Mouse (Mus musculus): ENCODE results near the gene Cdh20. TPM values are rescaled to one million over a fixed set of nuclear protein-coding genes. Genes with fewer than 3 reads are reported as not detected.
"Not testable (repeated sequence)": the region's sequence is repeated elsewhere in the genome, so short reads cannot be mapped to it uniquely, and the experiment has no call there.

Gene Cdh20
- polyA plus RNA-seq, 1 experiment from 2014 or later: 1.7 TPM

DNA sequence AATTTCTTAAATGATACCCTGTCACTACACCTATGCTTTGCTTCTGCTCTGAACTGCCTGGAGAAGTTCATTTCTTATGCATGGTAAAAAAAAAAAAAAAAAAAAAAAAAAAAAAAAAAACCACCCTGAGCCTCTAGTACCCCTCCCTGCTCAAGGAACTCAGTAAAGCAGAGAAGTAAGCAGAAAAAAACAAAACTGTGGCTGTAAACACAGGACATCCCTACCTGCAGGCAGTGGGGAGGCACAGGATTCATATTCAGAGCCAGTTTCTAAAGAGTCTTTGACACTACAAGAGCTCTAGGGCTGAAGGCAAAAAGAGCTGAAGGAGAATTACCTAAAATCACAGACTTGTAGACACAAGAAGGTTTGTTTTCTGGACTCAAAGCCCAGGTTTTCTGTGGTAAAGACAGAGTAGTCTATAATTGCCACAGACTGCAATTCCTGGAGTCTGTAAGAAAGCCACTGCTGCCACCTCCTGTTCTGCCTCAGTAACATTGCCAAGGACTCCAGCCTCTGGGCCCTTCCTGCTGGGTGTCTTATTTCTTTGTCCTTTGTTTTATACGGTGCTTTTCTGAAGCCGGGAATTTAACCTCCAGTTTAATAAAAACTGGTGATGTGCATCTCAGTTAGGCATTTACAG lies 176.3 kb downstream of the Cdh20 start:
- H3K9me3 ChIP-seq (replicated peaks; ENCODE audit: control insufficient read depth, low read length): no peaks in the 10 kb centered on the region
- H3K9ac ChIP-seq (ENCODE audit: low read length): no peak overlapping the region
- no peak overlapping the region for H3K4me2 ChIP-seq (ENCODE audit: low read depth, low read length)
- ATAC-seq (replicated peaks; ENCODE audit: extremely low read depth, insufficient read depth, low FRiP score): no peak
- no peaks in the 10 kb centered on the region for H3K4me1 ChIP-seq (ENCODE audit: control insufficient read depth, insufficient read depth, low read length)
- no peak overlapping the region for H3K27ac ChIP-seq (ENCODE audit: low read length)
- H3K27me3 ChIP-seq (ENCODE audit: control insufficient read depth, insufficient read depth, low read length): no peaks in the 10 kb centered on the region
- no peak overlapping the region for H3K4me3 ChIP-seq (ENCODE audit: low read length)
- 24% methylated on average over 2 of the region's 2 CpGs for WGBS
- H3K36me3 ChIP-seq (ENCODE audit: control insufficient read depth, insufficient read depth): no peaks in the 10 kb centered on the region

- H3K9ac ChIP-seq (ENCODE audit: low read length): no peak overlapping the region
- ATAC-seq (replicated peaks; ENCODE audit: extremely low read depth, insufficient read depth, low FRiP score): no peak
Observed at GRCm38 (mm10) chr1:104945110-104945489, 176.8 kb downstream of the Cdh20 start.

GRCm38 (mm10) chr1:104949640-104950039 lies 181.3 kb downstream of the Cdh20 start:
- H3K27ac ChIP-seq (ENCODE audit: low read length): peak overlapping the region; percentile 55; the same call in 1 of the 2 replicates
- not testable (repeated sequence) for H3K27me3 ChIP-seq (ENCODE audit: control insufficient read depth, insufficient read depth, low read length); H3K4me2 ChIP-seq (ENCODE audit: low read depth, low read length); H3K9ac ChIP-seq (ENCODE audit: low read length); H3K4me1 ChIP-seq (ENCODE audit: control insufficient read depth, insufficient read depth, low read length); H3K4me3 ChIP-seq (ENCODE audit: low read length); H3K36me3 ChIP-seq (ENCODE audit: control insufficient read depth, insufficient read depth); H3K9me3 ChIP-seq (replicated peaks; ENCODE audit: control insufficient read depth, low read length)
- ATAC-seq (replicated peaks; ENCODE audit: extremely low read depth, insufficient read depth, low FRiP score): peak; percentile 92
- 48% methylated on average over 2 of the region's 2 CpGs for WGBS

More at GRCm38 (mm10) chr1:104945110-104945489, 176.8 kb downstream of the Cdh20 start:
- Histone ChIP-seq H3K36me3 (ENCODE audit: control insufficient read depth, insufficient read depth) (no peaks in the 10 kb centered on the region), H3K27ac (ENCODE audit: low read length) (no peak overlapping the region), H3K4me1 (ENCODE audit: control insufficient read depth, insufficient read depth, low read length) (no peaks in the 10 kb centered on the region), H3K4me3 (ENCODE audit: low read length) (no peak overlapping the region), H3K27me3 (ENCODE audit: control insufficient read depth, insufficient read depth, low read length) (no peaks in the 10 kb centered on the region), H3K4me2 (ENCODE audit: low read depth, low read length) (no peak overlapping the region), H3K9me3 (replicated peaks; ENCODE audit: control insufficient read depth, low read length) (no peaks in the 10 kb centered on the region)
- WGBS: 90% methylated on average over 2 of the region's 2 CpGs

GRCm38 (mm10) chr1:104957046-104957445 lies 188.7 kb downstream of the Cdh20 start:
- Histone ChIP-seq H3K36me3 (ENCODE audit: control insufficient read depth, insufficient read depth) (no peaks in the 10 kb centered on the region), H3K27ac (ENCODE audit: low read length) (no peak overlapping the region), H3K4me1 (ENCODE audit: control insufficient read depth, insufficient read depth, low read length) (peaks cover 4% of the 10 kb centered on the region; the same call in 1 of the 2 replicates), H3K9ac (ENCODE audit: low read length) (no peak overlapping the region), H3K4me3 (ENCODE audit: low read length) (no peak overlapping the region), H3K27me3 (ENCODE audit: control insufficient read depth, insufficient read depth, low read length) (no peaks in the 10 kb centered on the region), H3K9me3 (replicated peaks; ENCODE audit: control insufficient read depth, low read length) (no peaks in the 10 kb centered on the region), H3K4me2 (ENCODE audit: low read depth, low read length) (no peak overlapping the region)
- 24% methylated on average over 6 of the region's 6 CpGs for WGBS
- no peak for ATAC-seq (replicated peaks; ENCODE audit: extremely low read depth, insufficient read depth, low FRiP score)

DNA sequence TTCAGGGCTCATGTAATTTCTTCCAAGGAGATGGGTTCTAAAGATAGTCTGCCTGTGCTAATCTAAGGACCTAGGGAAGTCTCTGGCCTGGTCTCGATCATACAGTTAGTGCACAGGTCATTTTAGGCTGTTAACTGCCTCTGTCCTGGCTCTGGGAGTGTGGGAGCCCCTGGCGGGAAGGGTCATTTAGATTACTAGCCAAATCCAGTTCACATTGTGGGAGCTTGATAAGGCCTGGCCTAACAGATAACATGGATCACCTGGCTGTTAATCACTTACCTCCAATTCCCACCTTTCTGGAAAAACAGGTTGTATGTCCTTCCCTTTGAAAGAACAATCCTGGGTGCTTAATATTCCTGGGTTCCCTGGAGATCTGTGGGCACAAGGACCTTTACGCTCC lies 193.3 kb downstream of the Cdh20 start:
- no peak for ATAC-seq (replicated peaks; ENCODE audit: extremely low read depth, insufficient read depth, low FRiP score)
- no peaks in the 10 kb centered on the region for H3K9me3 ChIP-seq (replicated peaks; ENCODE audit: control insufficient read depth, low read length)
- no peaks in the 10 kb centered on the region for H3K36me3 ChIP-seq (ENCODE audit: control insufficient read depth, insufficient read depth)
- 69% methylated on average over 3 of the region's 3 CpGs for WGBS
- no peaks in the 10 kb centered on the region for H3K27me3 ChIP-seq (ENCODE audit: control insufficient read depth, insufficient read depth, low read length)
- H3K4me1 ChIP-seq (ENCODE audit: control insufficient read depth, insufficient read depth, low read length): peaks cover 4% of the 10 kb centered on the region; the same call in 1 of the 2 replicates
- H3K27ac ChIP-seq (ENCODE audit: low read length): no peak overlapping the region
- H3K9ac ChIP-seq (ENCODE audit: low read length): no peak overlapping the region
- H3K4me2 ChIP-seq (ENCODE audit: low read depth, low read length): no peak overlapping the region
- H3K4me3 ChIP-seq (ENCODE audit: low read length): no peak overlapping the region

DNA sequence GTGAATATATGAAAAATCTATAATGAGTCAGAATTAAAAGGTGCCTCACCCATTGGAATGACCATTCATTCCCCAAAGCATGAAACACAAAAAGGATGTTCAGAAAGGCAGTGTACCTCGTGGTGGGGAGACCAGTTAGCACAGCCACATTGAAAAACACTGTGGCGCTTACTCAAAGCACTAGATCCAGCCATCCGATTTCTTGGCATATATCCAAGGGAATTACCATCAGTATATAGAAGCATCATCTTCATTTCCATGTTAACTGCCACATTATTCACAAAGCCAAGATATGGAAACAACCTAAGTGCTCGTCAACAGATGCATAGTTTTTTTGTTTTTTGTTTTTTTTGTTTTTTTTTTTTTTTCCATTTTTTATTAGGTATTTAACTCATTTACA lies 193.9 kb downstream of the Cdh20 start:
- Histone ChIP-seq H3K9me3 (replicated peaks; ENCODE audit: control insufficient read depth, low read length) (no peaks in the 10 kb centered on the region), H3K4me2 (ENCODE audit: low read depth, low read length) (no peak overlapping the region), H3K9ac (ENCODE audit: low read length) (no peak overlapping the region), H3K27ac (ENCODE audit: low read length) (no peak overlapping the region), H3K27me3 (ENCODE audit: control insufficient read depth, insufficient read depth, low read length) (no peaks in the 10 kb centered on the region), H3K4me3 (ENCODE audit: low read length) (no peak overlapping the region), H3K4me1 (ENCODE audit: control insufficient read depth, insufficient read depth, low read length) (no peaks in the 10 kb centered on the region; the same call in 1 of the 2 replicates), H3K36me3 (ENCODE audit: control insufficient read depth, insufficient read depth) (no peaks in the 10 kb centered on the region)
- no peak for ATAC-seq (replicated peaks; ENCODE audit: extremely low read depth, insufficient read depth, low FRiP score)
- WGBS: 83% methylated on average over 4 of the region's 4 CpGs

DNA sequence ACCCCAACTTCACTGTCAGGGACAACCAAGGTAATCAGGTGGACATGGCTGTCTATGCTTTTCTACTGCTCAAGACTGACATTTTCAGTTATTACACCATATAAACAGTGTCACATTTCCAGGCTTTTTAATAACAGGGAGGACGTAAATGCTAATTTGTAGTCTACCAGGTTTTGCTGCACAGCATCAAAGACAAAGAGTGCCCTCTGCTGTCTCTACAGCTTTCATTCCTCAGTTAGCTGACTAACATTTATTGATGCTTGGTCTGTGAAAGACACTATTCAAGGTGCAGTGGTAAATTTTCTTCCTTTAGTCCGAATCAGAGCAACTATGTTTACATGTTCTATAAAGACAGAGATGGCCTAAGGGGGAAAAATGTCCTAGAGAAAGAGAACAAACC lies 210.7 kb downstream of the Cdh20 start:
- no peak for ATAC-seq (replicated peaks; ENCODE audit: extremely low read depth, insufficient read depth, low FRiP score)
- Histone ChIP-seq H3K27me3 (ENCODE audit: control insufficient read depth, insufficient read depth, low read length) (no peaks in the 10 kb centered on the region), H3K9ac (ENCODE audit: low read length) (no peak overlapping the region), H3K9me3 (replicated peaks; ENCODE audit: control insufficient read depth, low read length) (no peaks in the 10 kb centered on the region), H3K4me2 (ENCODE audit: low read depth, low read length) (no peak overlapping the region), H3K27ac (ENCODE audit: low read length) (no peak overlapping the region), H3K36me3 (ENCODE audit: control insufficient read depth, insufficient read depth) (no peaks in the 10 kb centered on the region), H3K4me3 (ENCODE audit: low read length) (no peak overlapping the region), H3K4me1 (ENCODE audit: control insufficient read depth, insufficient read depth, low read length) (no peaks in the 10 kb centered on the region)
- WGBS: 55% methylated on average over 2 of the region's 2 CpGs

- H3K4me2 ChIP-seq (ENCODE audit: low read depth, low read length): no peak overlapping the region
- no peaks in the 10 kb centered on the region for H3K36me3 ChIP-seq (ENCODE audit: control insufficient read depth, insufficient read depth)
- no peak overlapping the region for H3K27ac ChIP-seq (ENCODE audit: low read length)
- no peak for ATAC-seq (replicated peaks; ENCODE audit: extremely low read depth, insufficient read depth, low FRiP score)
- H3K4me3 ChIP-seq (ENCODE audit: low read length): no peak overlapping the region
- 85% methylated on average over 1 of the region's 1 CpGs for WGBS
- no peaks in the 10 kb centered on the region for H3K4me1 ChIP-seq (ENCODE audit: control insufficient read depth, insufficient read depth, low read length)
- H3K9ac ChIP-seq (ENCODE audit: low read length): no peak overlapping the region
- H3K9me3 ChIP-seq (replicated peaks; ENCODE audit: control insufficient read depth, low read length): no peaks in the 10 kb centered on the region
- H3K27me3 ChIP-seq (ENCODE audit: control insufficient read depth, insufficient read depth, low read length): no peaks in the 10 kb centered on the region
Observed at GRCm38 (mm10) chr1:104980273-104980672, 211.9 kb downstream of the Cdh20 start.

DNA sequence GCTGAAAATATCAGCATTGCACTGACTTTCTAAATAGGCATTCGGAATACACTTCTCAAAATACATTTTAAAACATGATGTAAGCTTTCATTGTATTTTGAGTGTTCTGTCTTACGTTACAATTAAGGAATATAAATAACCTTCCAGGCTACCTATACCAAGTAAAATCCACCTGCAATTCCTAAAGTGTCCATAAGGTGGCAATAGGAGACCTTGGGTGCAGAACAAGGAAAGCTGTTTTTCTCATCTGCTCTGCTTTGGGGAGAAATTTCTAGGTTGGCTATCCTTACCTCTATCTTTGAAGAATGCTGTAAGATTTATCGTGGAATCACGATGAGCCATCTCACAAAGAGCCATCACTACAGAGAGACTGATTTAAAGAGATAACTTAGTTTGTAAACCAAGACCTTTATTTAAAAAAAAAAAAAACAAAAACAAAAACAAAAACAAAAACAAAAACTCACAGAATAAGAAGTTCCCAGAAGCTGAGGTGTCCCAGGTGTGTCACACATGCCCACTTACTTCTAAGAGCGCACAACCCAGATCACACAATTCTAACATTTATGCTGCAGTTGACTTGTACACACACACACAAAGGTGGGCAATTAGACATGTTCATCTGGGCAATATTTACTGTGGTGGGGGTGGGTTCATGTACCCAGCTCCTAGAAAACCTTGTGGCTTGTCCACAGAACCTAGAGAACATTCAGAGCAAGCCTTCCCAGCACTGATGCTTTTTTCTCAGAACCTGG lies 218.1 kb downstream of the Cdh20 start:
- Histone ChIP-seq H3K4me3 (ENCODE audit: low read length) (no peak overlapping the region), H3K27ac (ENCODE audit: low read length) (no peak overlapping the region), H3K36me3 (ENCODE audit: control insufficient read depth, insufficient read depth) (no peaks in the 10 kb centered on the region), H3K27me3 (ENCODE audit: control insufficient read depth, insufficient read depth, low read length) (no peaks in the 10 kb centered on the region), H3K4me1 (ENCODE audit: control insufficient read depth, insufficient read depth, low read length) (no peaks in the 10 kb centered on the region), H3K4me2 (ENCODE audit: low read depth, low read length) (no peak overlapping the region), H3K9me3 (replicated peaks; ENCODE audit: control insufficient read depth, low read length) (no peaks in the 10 kb centered on the region), H3K9ac (ENCODE audit: low read length) (no peak overlapping the region)
- WGBS: 21% methylated on average over 5 of the region's 5 CpGs
- no peak for ATAC-seq (replicated peaks; ENCODE audit: extremely low read depth, insufficient read depth, low FRiP score)
